Mouse (Mus musculus) kidney, postnatal 4 days (tissue): ENCODE data around the gene Vmn2r31.
"Not testable (repeated sequence)": the region's sequence is repeated elsewhere in the genome, so short reads cannot be mapped to it uniquely, and the experiment has no call there.

Experiments
- DNase-seq, 2 experiments: peaks; one replicate each; pipeline ENCODE4 v3.0.0; 2021; ENCODE audit warnings: mixed read lengths in 2 of 2

Vmn2r31 gene

DNA sequence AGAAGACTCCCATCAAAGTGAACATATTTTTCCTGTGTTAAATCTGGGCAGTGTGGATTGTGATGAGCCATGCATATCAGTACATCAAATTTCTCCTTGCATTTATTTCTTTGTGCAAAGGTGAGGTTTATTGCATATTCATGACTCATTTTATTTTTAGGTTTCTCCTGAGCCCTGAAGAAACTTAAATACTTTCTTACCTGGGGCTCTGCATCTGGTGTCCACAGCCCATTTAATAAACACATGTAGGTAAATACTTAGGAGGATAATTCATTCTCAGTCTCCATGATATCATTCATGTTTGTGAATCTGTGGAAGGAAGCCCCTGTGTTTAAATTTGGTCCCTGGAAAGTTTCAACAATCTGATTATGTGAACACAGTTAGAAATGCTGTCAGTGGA is at the start of gene Vmn2r31:
Gene Vmn2r31, minus strand, starts transcription at position 101 of the 400 bp plus-strand sequence.
- not testable (repeated sequence) for DNase-seq

DNA sequence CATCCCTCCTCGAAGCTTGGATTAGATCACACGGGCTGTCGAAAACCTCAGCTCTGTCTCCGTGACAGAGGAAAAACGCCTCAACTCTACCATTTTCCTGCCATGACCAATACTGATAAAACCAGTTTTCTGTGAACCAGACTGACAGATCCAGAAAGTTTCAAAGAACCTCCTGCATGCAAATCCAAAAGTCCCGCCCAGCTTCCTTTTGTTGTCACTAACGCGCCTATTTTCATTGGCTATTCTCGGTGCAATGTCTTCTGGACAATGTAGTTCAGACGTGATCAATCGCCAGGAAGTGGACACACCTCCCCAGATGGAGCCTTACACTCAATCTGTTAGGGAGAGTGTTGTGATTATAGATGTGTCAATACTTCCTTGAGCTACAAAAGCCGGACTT is 25.1 kb downstream of the Vmn2r31 start, which contains the start of gene Gm45783:
Gene Gm45783, minus strand, starts transcription at position 143 of the 400 bp plus-strand sequence.
- DNase-seq, result peak in 1 of 2 experiments; percentile 27

DNA sequence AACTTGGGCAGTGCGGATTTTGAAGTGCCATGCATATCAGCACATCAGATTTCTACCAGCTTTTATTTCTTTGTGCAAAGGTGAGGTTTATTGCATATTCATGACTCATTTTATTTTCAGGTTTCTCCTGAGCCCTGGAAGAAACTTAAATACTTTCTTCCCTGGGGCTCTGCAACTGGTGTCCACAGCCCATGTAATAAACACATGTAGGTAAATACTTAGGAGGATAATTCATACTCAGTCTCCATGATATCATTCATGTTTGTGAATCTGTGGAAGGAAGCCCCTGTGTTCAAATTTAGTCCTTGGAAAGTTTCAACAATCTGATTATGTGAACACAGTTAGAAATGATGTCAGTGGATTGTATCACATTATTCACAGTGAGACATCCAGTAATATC is 62.0 kb downstream of the Vmn2r31 start, which contains the start of gene Vmn2r30:
Gene Vmn2r30, minus strand, starts transcription at position 101 of the 400 bp plus-strand sequence.
- not testable (repeated sequence) for DNase-seq
